Mouse (Mus musculus): ENCODE results near the gene Ccdc187. TPM values are rescaled to one million over a fixed set of nuclear protein-coding genes. Genes with fewer than 3 reads are reported as not detected.

The Ccdc187 gene
- polyA plus RNA-seq, 1 experiment from 2014 or later = 0.03 TPM

Other genes with a start within 250 kb of the Ccdc187 start
- 3.4 and 4.3 TPM in 2 replicates for gene Nacc2, start 171.3 kb downstream of the Ccdc187 start, polyA plus RNA-seq (2015; fragmentation: Nextera tagmentation; extraction: Ambion mirVana)
- not detected in 2 replicates for gene Lhx3, start 86.3 kb downstream of the Ccdc187 start, polyA plus RNA-seq (2015; fragmentation: Nextera tagmentation; extraction: Ambion mirVana)
- 5.1 and 5.2 TPM in 2 replicates for gene Qsox2, start 57.0 kb downstream of the Ccdc187 start, polyA plus RNA-seq (2015; fragmentation: Nextera tagmentation; extraction: Ambion mirVana)
- gene Gpsm1, start 21.0 kb upstream of the Ccdc187 start, polyA plus RNA-seq (2015; fragmentation: Nextera tagmentation; extraction: Ambion mirVana) = 2.6 and 2.9 TPM in 2 replicates
- 8.3 and 9.8 TPM in 2 replicates for gene Dnlz, start 57.6 kb upstream of the Ccdc187 start, polyA plus RNA-seq (2015; fragmentation: Nextera tagmentation; extraction: Ambion mirVana)
- gene Card9, start 66.4 kb upstream of the Ccdc187 start, polyA plus RNA-seq (2015; fragmentation: Nextera tagmentation; extraction: Ambion mirVana) = 2.3 and 2.9 TPM in 2 replicates
- gene Snapc4, start 86.1 kb upstream of the Ccdc187 start, polyA plus RNA-seq (2015; fragmentation: Nextera tagmentation; extraction: Ambion mirVana) = 8.4 and 10.8 TPM in 2 replicates
- 38.2 and 42.8 TPM in 2 replicates for gene Entr1, start 94.8 kb upstream of the Ccdc187 start, polyA plus RNA-seq (2015; fragmentation: Nextera tagmentation; extraction: Ambion mirVana)
- gene Pmpca, start 94.8 kb upstream of the Ccdc187 start, polyA plus RNA-seq (2015; fragmentation: Nextera tagmentation; extraction: Ambion mirVana) = 61.5 and 61.6 TPM in 2 replicates
- 6.0 and 6.1 TPM in 2 replicates for gene Inpp5e, start 114.6 kb upstream of the Ccdc187 start, polyA plus RNA-seq (2015; fragmentation: Nextera tagmentation; extraction: Ambion mirVana)
- 8.8 and 9.6 TPM in 2 replicates for gene Sec16a, start 150.7 kb upstream of the Ccdc187 start, polyA plus RNA-seq (2015; fragmentation: Nextera tagmentation; extraction: Ambion mirVana)
- 2.8 and 3.1 TPM in 2 replicates for gene Notch1, start 222.1 kb upstream of the Ccdc187 start, polyA plus RNA-seq (2015; fragmentation: Nextera tagmentation; extraction: Ambion mirVana)